In the genomic region with DNA sequence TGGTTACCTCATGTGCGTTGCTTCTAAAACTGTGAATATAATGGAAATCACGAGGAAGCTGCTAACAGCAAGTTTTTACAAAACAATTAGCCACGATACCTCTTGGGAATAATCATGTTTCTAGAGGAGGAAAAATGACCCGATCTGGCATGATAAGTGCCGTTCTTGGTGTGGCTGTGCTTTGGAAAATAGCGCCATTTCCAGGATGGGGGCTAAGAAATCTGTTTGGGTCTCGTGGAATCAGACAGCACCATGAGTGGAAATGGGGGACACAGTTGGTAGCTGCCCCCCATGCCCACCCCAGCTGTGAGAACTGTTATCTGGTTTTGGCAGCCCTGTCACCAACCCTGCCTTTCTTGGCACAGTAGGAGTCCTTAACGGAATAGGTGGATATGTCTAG, we compare ENCODE assay signal across 26 mouse cellular contexts. TPM values are rescaled to one million over a fixed set of nuclear protein-coding genes. Genes with fewer than 3 reads are reported as not detected.
DNase-seq lines count a peak whose midpoint lies in the region; TF ChIP-seq lines count a peak whose summit lies in the region.
"Had no signal": no experiment of that assay in that cellular context is flagged by ENCODE, and none has a peak within 500 bp of the region (broad histone marks: within the 10 kb centered on the region; RNA-seq: fewer than 3 reads in every experiment).

No protein-coding gene starts in this region.

- peaks cover 1% of the 10 kb centered on the region; the same call in 1 of the 2 replicates for H3K4me1 ChIP-seq in heart, adult 2 months (ENCODE audit: control insufficient read depth, insufficient read depth, low read length)
- H3K4me1 ChIP-seq: embryonic facial prominence, embryonic 15.5 days; forebrain, embryonic 10.5 days; forebrain, embryonic 12.5 days had no signal

- no peaks in the 10 kb centered on the region for H3K27me3 ChIP-seq in heart, adult 2 months (ENCODE audit: control insufficient read depth, insufficient read depth, low read length)
- H3K27me3 ChIP-seq: forebrain, embryonic 12.5 days; Patski had no signal

- H3K27ac ChIP-seq in gastrocnemius, adult 2 months, result peak overlapping the region; percentile 31; the same call in 1 of the 2 replicates
- no peak overlapping the region for H3K27ac ChIP-seq in heart, adult 2 months
- H3K27ac ChIP-seq: embryonic facial prominence, embryonic 13.5 days; embryonic facial prominence, embryonic 15.5 days; forebrain, embryonic 10.5 days; forebrain, embryonic 12.5 days had no signal

- no peaks in the 10 kb centered on the region for H3K79me2 ChIP-seq in heart, adult 2 months (replicated peaks; ENCODE audit: control insufficient read depth, insufficient read depth, low read length)

- no peak for DNase-seq in gastrocnemius, adult 2 months
- no peak for DNase-seq in gastrocnemius, postnatal 10 days
- peak; percentile 28 for DNase-seq in heart, adult 8-10 months (ENCODE audit: low spot score)
- DNase-seq in heart, adult 2 months, result no peak
- DNase-seq in left cerebral cortex, postnatal 25 days (ENCODE audit: low spot score in 2 of 2), result no peak
- DNase-seq: adrenal gland, adult 8-10 months; adrenal gland, postnatal 14 days; adrenal gland, postnatal 36 days; B cell, adult 2 months; cerebellum, adult 11 months; cerebellum, adult 18-20 months; cerebellum, adult 8-10 months; cerebellum, adult 9-11 months; cerebellum, postnatal 14 days; cerebellum, postnatal 36 days; embryo, embryonic 11 days had no signal

- no peaks in the 10 kb centered on the region for H3K36me3 ChIP-seq in heart, adult 2 months (ENCODE audit: control insufficient read depth, insufficient read depth, low read length)
- H3K36me3 ChIP-seq: embryonic facial prominence, embryonic 13.5 days; embryonic facial prominence, embryonic 15.5 days; forebrain, embryonic 10.5 days; forebrain, embryonic 12.5 days; G1E had no signal

- intact Hi-C loops in gastrocnemius, adult 2 months (cut with DNase I), result no loop called here
- intact Hi-C loops in heart, adult 2 months (cut with DNase I), result no loop called here
- intact Hi-C loops in left cerebral cortex, postnatal 25 days (cut with DNase I), result no loop called here

- TF ChIP-seq EP300 in heart, adult 2 months (IDR thresholded peaks at IDR 0.05; ENCODE audit: insufficient read depth, low read depth, low read length), result no peak

- no peak overlapping the region for H3K4me3 ChIP-seq in gastrocnemius, adult 2 months
- no peak overlapping the region for H3K4me3 ChIP-seq in heart, adult 2 months
- H3K4me3 ChIP-seq: embryonic facial prominence, embryonic 13.5 days; embryonic facial prominence, embryonic 15.5 days; erythroblast, embryonic 14.5 days; forebrain, embryonic 10.5 days; forebrain, embryonic 12.5 days had no signal

- no peak overlapping the region for H3K9ac ChIP-seq in heart, adult 2 months (ENCODE audit: low read depth, low read length)
- H3K9ac ChIP-seq: embryonic facial prominence, embryonic 13.5 days; embryonic facial prominence, embryonic 15.5 days; forebrain, embryonic 12.5 days had no signal

- no peak for TF ChIP-seq POLR2A in heart, adult 2 months (IDR thresholded peaks at IDR 0.05; ENCODE audit: insufficient read depth, low read depth, low read length)

- WGBS in heart, adult 2 months, result 58% methylated on average over 8 of the region's 8 CpGs

- no peak for TF ChIP-seq CTCF in gastrocnemius, adult 2 months (IDR thresholded peaks at IDR 0.05)
- no peak for TF ChIP-seq CTCF in heart, adult 2 months (IDR thresholded peaks at IDR 0.05)

RNA-seq across cellular contexts. Expression of a gene that starts 34.0 kb away (rescaled TPM):
- total RNA-seq in gastrocnemius, adult 2 months (2021), result under 1 TPM; 0.36 to 0.67 TPM
- total RNA-seq in gastrocnemius, postnatal 10 days (2021), result under 1 TPM; 0.52 to 0.68 TPM
- total RNA-seq in heart, adult 8-10 months (2022), result under 1 TPM; 0.31 to 0.69 (median 0.49) TPM
- under 1 TPM; 0.36 to 0.47 TPM for total RNA-seq in heart, adult 2 months (2021)
- 0.20 and 0.41 TPM in 2 replicates for polyA plus RNA-seq in heart, adult 2 months (2012; rRNA removed)
- 10 to 100 TPM; 21.4 to 27.1 TPM for total RNA-seq in left cerebral cortex, postnatal 25 days (2021)
- total RNA-seq: CH12.LX had no signal
- polyA plus RNA-seq: activated CD4-positive, CD25-positive, alpha-beta regulatory T cell, adult 4 months; CD4-positive, CD25-positive, alpha-beta regulatory T cell, adult 4 months; embryonic facial prominence, embryonic 13.5 days; G1E; Patski had no signal

Comparison
In these comparisons a context has a peak if more than half of its experiments do, and no peak if none do; other contexts are left out.
1. RNA of a gene that starts 34.0 kb away (total RNA-seq): 21.4 to 27.1 TPM in left cerebral cortex, postnatal 25 days; 0.52 to 0.68 TPM in gastrocnemius, postnatal 10 days, 0.36 to 0.67 TPM in gastrocnemius, adult 2 months, 0.31 to 0.69 TPM in heart, adult 8-10 months and 0.36 to 0.47 TPM in heart, adult 2 months; every median in the first group is over 10 times any median in the second.